Mouse (Mus musculus): ENCODE results near the gene Hivep1.
A peak's percentile ranks its signal among the peaks of the same experiment; 100 is the strongest.

Gene Hivep1

GRCm38 (mm10) chr13:42112071-42112470 lies 60.2 kb downstream of the Hivep1 start:
- DNase-seq (ENCODE audit: low read depth, low spot score) = no peak

- no peak for DNase-seq (ENCODE audit: low read depth, low spot score)
Observed at GRCm38 (mm10) chr13:42112748-42113147, 60.9 kb downstream of the Hivep1 start.

GRCm38 (mm10) chr13:42113601-42114000 lies 61.8 kb downstream of the Hivep1 start:
- no peak for DNase-seq (ENCODE audit: low read depth, low spot score)

GRCm38 (mm10) chr13:42116301-42116700 lies 64.5 kb downstream of the Hivep1 start:
- DNase-seq (ENCODE audit: low read depth, low spot score) = no peak

- DNase-seq (ENCODE audit: low read depth, low spot score) = no peak
Observed at GRCm38 (mm10) chr13:42119062-42119461, 67.2 kb downstream of the Hivep1 start.

GRCm38 (mm10) chr13:42121106-42121776 lies 69.4 kb downstream of the Hivep1 start:
- no peak for DNase-seq (ENCODE audit: low read depth, low spot score)

GRCm38 (mm10) chr13:42121777-42122682 lies 70.2 kb downstream of the Hivep1 start:
- DNase-seq (ENCODE audit: low read depth, low spot score) = no peak

GRCm38 (mm10) chr13:42144627-42145026 lies 92.8 kb downstream of the Hivep1 start:
- no peak for DNase-seq (ENCODE audit: low read depth, low spot score)

GRCm38 (mm10) chr13:42149328-42150071 lies 97.7 kb downstream of the Hivep1 start:
- no peak for DNase-seq (ENCODE audit: low read depth, low spot score)

GRCm38 (mm10) chr13:42150072-42150450 lies 98.2 kb downstream of the Hivep1 start:
- DNase-seq (ENCODE audit: low read depth, low spot score) = peak; percentile 79

GRCm38 (mm10) chr13:42150462-42151127 lies 98.8 kb downstream of the Hivep1 start:
- no peak for DNase-seq (ENCODE audit: low read depth, low spot score)

GRCm38 (mm10) chr13:42158259-42158658 lies 106.4 kb downstream of the Hivep1 start:
- no peak for DNase-seq (ENCODE audit: low read depth, low spot score)

GRCm38 (mm10) chr13:42159416-42160185 lies 107.8 kb downstream of the Hivep1 start:
- peak; percentile 16 for DNase-seq (ENCODE audit: low read depth, low spot score)

- no peak for DNase-seq (ENCODE audit: low read depth, low spot score)
Observed at GRCm38 (mm10) chr13:42170802-42171201, 119.0 kb downstream of the Hivep1 start.

GRCm38 (mm10) chr13:42174827-42175420 lies 123.1 kb downstream of the Hivep1 start:
- DNase-seq (ENCODE audit: low read depth, low spot score) = peak; percentile 38

- DNase-seq (ENCODE audit: low read depth, low spot score) = no peak
Observed at GRCm38 (mm10) chr13:42182635-42183034, 130.8 kb downstream of the Hivep1 start.

GRCm38 (mm10) chr13:42184131-42184530 lies 132.3 kb downstream of the Hivep1 start:
- peak; percentile 66 for DNase-seq (ENCODE audit: low read depth, low spot score)

- no peak for DNase-seq (ENCODE audit: low read depth, low spot score)
Observed at GRCm38 (mm10) chr13:42193016-42193415, 141.2 kb downstream of the Hivep1 start.

GRCm38 (mm10) chr13:42195671-42196070 lies 143.8 kb downstream of the Hivep1 start:
- no peak for DNase-seq (ENCODE audit: low read depth, low spot score)

- DNase-seq (ENCODE audit: low read depth, low spot score) = peak; percentile 27
Observed at GRCm38 (mm10) chr13:42197656-42198055, 145.8 kb downstream of the Hivep1 start.

All from R1 (cell line).